Mouse (Mus musculus) kidney, embryonic 16.5 days (tissue): ENCODE data around the gene Frg2f1. TPM values are rescaled to one million over a fixed set of nuclear protein-coding genes. Genes with fewer than 3 reads are reported as not detected.

Experiments
- polyA plus RNA-seq: library from polyadenylated mRNA; unstranded; fragments of >200 nt; fragmentation: Nextera tagmentation; extraction: Ambion mirVana; gene quantifications from 2 replicates; pipeline ENCODE4 v1.2.1, GENCODE M21; 2015

Frg2f1 gene
- polyA plus RNA-seq, 1 experiment from 2014 or later, result 4.5 TPM

Other genes starting within 250 kb of the Frg2f1 start
- gene Ybx1, start 244.9 kb downstream of the Frg2f1 start, polyA plus RNA-seq, result 494 and 555 TPM in 2 replicates
- 88.6 and 93.5 TPM in 2 replicates for gene Ppih, start 219.0 kb downstream of the Frg2f1 start, polyA plus RNA-seq
- gene Ccdc30, start 124.0 kb downstream of the Frg2f1 start, polyA plus RNA-seq, result 7.5 TPM in 2 replicates
- gene Ppcs, start 117.1 kb downstream of the Frg2f1 start, polyA plus RNA-seq, result 49.0 and 52.8 TPM in 2 replicates
- 0.75 and 0.87 TPM in 2 replicates for gene Zmynd12, start 116.7 kb downstream of the Frg2f1 start, polyA plus RNA-seq
- gene Rimkla, start 46.9 kb downstream of the Frg2f1 start, polyA plus RNA-seq, result 1.8 and 2.2 TPM in 2 replicates
- gene Foxj3, start 2.5 kb downstream of the Frg2f1 start, polyA plus RNA-seq, result 25.4 and 27.8 TPM in 2 replicates
- gene Guca2a, start 98.2 kb upstream of the Frg2f1 start, polyA plus RNA-seq, result 11.4 and 13.4 TPM in 2 replicates
- gene Guca2b, start 119.4 kb upstream of the Frg2f1 start, polyA plus RNA-seq, result 4.1 and 6.0 TPM in 2 replicates
- gene Hivep3, start 194.3 kb upstream of the Frg2f1 start, polyA plus RNA-seq, result 6.6 and 7.0 TPM in 2 replicates